Mouse (Mus musculus) hindbrain, embryonic 16.5 days (tissue): Measurements from ENCODE around the gene Emg1. TPM values are rescaled to one million over a fixed set of nuclear protein-coding genes. Genes with fewer than 3 reads are reported as not detected.

Source experiments
- ATAC-seq: fragments of 200-750 bp; cut with Nextera tagmentation; 2 replicates; pipeline ENCODE4 v1.8.0; 2017; ENCODE audit warnings: moderate TSS enrichment, moderate library complexity
- H3K27ac ChIP-seq: fragments of 300-500 bp; sonication (generic); 2 replicates; pipeline ENCODE4 v1.5.1; 2014; ENCODE audit warnings: low read depth, mild to moderate bottlenecking, control low read depth, low read length, moderate library complexity
- H3K27me3 ChIP-seq: fragments of 300-500 bp; sonication (generic); replicated peaks from 2 replicates; pipeline ENCODE4 v1.6.1; 2014; ENCODE audit warnings: low read length; ENCODE audit not compliant: control insufficient read depth, insufficient read depth
- H3K36me3 ChIP-seq: fragments of 300-500 bp; sonication (generic); 2 replicates; pipeline ENCODE4 v1.6.1; 2014; ENCODE audit warnings: mild to moderate bottlenecking, low read length, moderate library complexity, mixed read lengths; ENCODE audit not compliant: control insufficient read depth, insufficient read depth
- H3K4me1 ChIP-seq: fragments of 300-500 bp; sonication (generic); 2 replicates; pipeline ENCODE4 v1.6.1; 2014; ENCODE audit warnings: low read depth, low read length; ENCODE audit not compliant: control insufficient read depth, insufficient read depth
- H3K4me2 ChIP-seq: fragments of 300-500 bp; sonication (generic); 2 replicates; pipeline ENCODE4 v1.6.1; 2014; ENCODE audit warnings: mild to moderate bottlenecking, low read length, control low read depth, moderate library complexity
- H3K4me3 ChIP-seq: fragments of 300-500 bp; sonication (generic); 2 replicates; pipeline ENCODE4 v1.5.1; 2014; ENCODE audit warnings: mild to moderate bottlenecking, low read length, control low read depth, moderate library complexity
- H3K9ac ChIP-seq: fragments of 300-500 bp; sonication (generic); 2 replicates; pipeline ENCODE4 v1.6.1; 2014; ENCODE audit warnings: low read depth, mild to moderate bottlenecking, control low read depth, low read length, moderate library complexity
- H3K9me3 ChIP-seq: fragments of 300-500 bp; sonication (generic); 2 replicates; pipeline ENCODE4 v1.6.1; 2014; ENCODE audit warnings: mild to moderate bottlenecking, low read length, moderate library complexity; ENCODE audit not compliant: control insufficient read depth
- WGBS: fragments of 180-500 bp; shearing (Covaris S2); extraction: QIAGEN DNeasy Blood & Tissue Kit; methylation state at CpG from one replicate; pipeline ENCODE4 v1.1.7; 2014; 5-methylcytosine and 5-hydroxymethylcytosine counted together
- polyA plus RNA-seq: library from polyadenylated mRNA; unstranded; fragments of >200 nt; fragmentation: Nextera tagmentation; extraction: Ambion mirVana; gene quantifications from 2 replicates; pipeline ENCODE4 v1.2.1, GENCODE M21; 2015

The Emg1 gene
- 104 and 108 TPM in 2 replicates for polyA plus RNA-seq

GRCm38 (mm10) chr6:124711824-124712782, at the start of gene Emg1, which contains the start of gene Phb2:
TSS of gene Emg1 (minus strand) at chr6:124712178.
TSS of gene Phb2 (plus strand) at chr6:124712336.
- H3K4me3 ChIP-seq, result peak within 1 kb of the TSS; percentile 92
- peak within 1 kb of the TSS; percentile 93 for H3K9ac ChIP-seq
- H3K27ac ChIP-seq, result peak within 1 kb of the TSS; percentile 87
- H3K4me2 ChIP-seq, result peak within 1 kb of the TSS; percentile 95
- H3K36me3 ChIP-seq, result peaks cover 19% of the 10 kb centered on the region
- H3K4me1 ChIP-seq, result peaks cover 30% of the 10 kb centered on the region
- under 1% methylated on average over 53 of the region's 76 CpGs for WGBS
- no peaks in the 10 kb centered on the region for H3K9me3 ChIP-seq
- ATAC-seq, result peak; percentile 97
- no peaks in the 10 kb centered on the region for H3K27me3 ChIP-seq

GRCm38 (mm10) chr6:124759259-124759658, 47.3 kb upstream of the Emg1 start:
- Histone ChIP-seq H3K4me3 (no peak overlapping the region), H3K4me2 (no peak overlapping the region), H3K27ac (peak overlapping the region; percentile 66), H3K4me1 (peaks cover 26% of the 10 kb centered on the region), H3K9me3 (no peaks in the 10 kb centered on the region), H3K27me3 (no peaks in the 10 kb centered on the region), H3K9ac (no peak overlapping the region), H3K36me3 (no peaks in the 10 kb centered on the region)
- ATAC-seq, result no peak
- WGBS, result 3% methylated on average over 5 of the region's 5 CpGs

GRCm38 (mm10) chr6:124758849-124759232, 46.9 kb upstream of the Emg1 start:
- Histone ChIP-seq H3K4me1 (peaks cover 30% of the 10 kb centered on the region), H3K4me2 (no peak overlapping the region), H3K27ac (peak overlapping the region; percentile 66), H3K9ac (0 out of 2 replicates have a peak overlapping the region, but pooled peaks have one; percentile 6), H3K9me3 (no peaks in the 10 kb centered on the region), H3K4me3 (no peak overlapping the region), H3K36me3 (no peaks in the 10 kb centered on the region), H3K27me3 (no peaks in the 10 kb centered on the region)
- 50% methylated on average over 2 of the region's 2 CpGs for WGBS
- no peak for ATAC-seq

- ATAC-seq, result peak; percentile 43
- peak overlapping the region; percentile 80 for H3K4me2 ChIP-seq
- peaks cover 34% of the 10 kb centered on the region for H3K4me1 ChIP-seq
- H3K9me3 ChIP-seq, result no peaks in the 10 kb centered on the region
- WGBS, result 18% methylated on average over 5 of the region's 5 CpGs
- H3K4me3 ChIP-seq, result peak overlapping the region; percentile 80
- H3K27ac ChIP-seq, result peak overlapping the region; percentile 99
- H3K36me3 ChIP-seq, result no peaks in the 10 kb centered on the region
- no peaks in the 10 kb centered on the region for H3K27me3 ChIP-seq
- peak overlapping the region; percentile 97 for H3K9ac ChIP-seq
Observed at GRCm38 (mm10) chr6:124757909-124758848, 46.2 kb upstream of the Emg1 start.

GRCm38 (mm10) chr6:124757351-124757880, 45.4 kb upstream of the Emg1 start:
- no peaks in the 10 kb centered on the region for H3K9me3 ChIP-seq
- no peaks in the 10 kb centered on the region for H3K36me3 ChIP-seq
- H3K27me3 ChIP-seq, result no peaks in the 10 kb centered on the region
- WGBS, result 2% methylated on average over 5 of the region's 5 CpGs
- H3K9ac ChIP-seq, result peak overlapping the region; percentile 97
- H3K27ac ChIP-seq, result peak overlapping the region; percentile 99
- H3K4me1 ChIP-seq, result peaks cover 34% of the 10 kb centered on the region
- H3K4me3 ChIP-seq, result peak overlapping the region; percentile 80
- H3K4me2 ChIP-seq, result peak overlapping the region; percentile 80
- ATAC-seq, result no peak

- peak; percentile 75 for ATAC-seq
- Histone ChIP-seq H3K9me3 (no peaks in the 10 kb centered on the region), H3K4me2 (peak overlapping the region; percentile 80), H3K4me3 (peak overlapping the region; percentile 80), H3K9ac (peak overlapping the region; percentile 97), H3K36me3 (no peaks in the 10 kb centered on the region), H3K27me3 (no peaks in the 10 kb centered on the region), H3K4me1 (peaks cover 34% of the 10 kb centered on the region), H3K27ac (peak overlapping the region; percentile 99)
- under 1% methylated on average over 47 of the region's 54 CpGs for WGBS
Observed at GRCm38 (mm10) chr6:124756652-124757350, 44.8 kb upstream of the Emg1 start.

- H3K4me3 ChIP-seq, result peak within 1 kb of the TSS; percentile 80
- peak; percentile 50 for ATAC-seq
- H3K36me3 ChIP-seq, result no peaks in the 10 kb centered on the region
- H3K9me3 ChIP-seq, result no peaks in the 10 kb centered on the region
- peak within 1 kb of the TSS; percentile 99 for H3K27ac ChIP-seq
- peaks cover 34% of the 10 kb centered on the region for H3K4me1 ChIP-seq
- no peaks in the 10 kb centered on the region for H3K27me3 ChIP-seq
- WGBS, result under 1% methylated on average over 40 of the region's 100 CpGs
- H3K4me2 ChIP-seq, result peak within 1 kb of the TSS; percentile 80
- H3K9ac ChIP-seq, result peak within 1 kb of the TSS; percentile 97
Observed at GRCm38 (mm10) chr6:124755831-124756595, 44.0 kb upstream of the Emg1 start, which contains the start of the genes Gm45234 and Atn1. TSS of gene Gm45234 (minus strand) at chr6:124756021. TSS of gene Atn1 (minus strand) at chr6:124756524.
